Mouse (Mus musculus): Measurements from ENCODE around the gene 1520401A03Rik.

The 1520401A03Rik gene

DNA sequence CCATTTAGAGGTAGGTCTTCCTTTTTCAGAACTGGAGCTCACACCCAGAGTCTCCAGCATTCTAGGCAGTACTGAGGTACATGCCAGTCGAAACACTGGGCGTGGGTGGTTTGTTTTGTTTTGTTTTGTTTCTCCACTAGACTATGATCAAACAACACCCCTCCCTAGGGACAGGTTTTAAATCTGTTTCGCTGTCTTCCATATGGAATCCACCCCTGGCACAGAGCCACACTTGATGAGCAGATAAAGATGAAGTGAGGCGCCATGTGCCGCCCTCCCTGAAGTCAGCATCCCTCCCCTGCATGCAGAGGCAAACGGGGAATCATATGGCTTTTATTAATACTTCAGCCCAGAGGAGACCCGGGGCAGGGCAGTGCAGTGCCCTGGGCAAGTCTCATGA is 17.8 kb downstream of the 1520401A03Rik start:
- DNase-seq (ENCODE audit: extremely low read depth, low read depth, low spot score) = no peak

GRCm38 (mm10) chr17:23703301-23703700 is 19.3 kb downstream of the 1520401A03Rik start:
- no peak for DNase-seq (ENCODE audit: extremely low read depth, low read depth, low spot score)

DNA sequence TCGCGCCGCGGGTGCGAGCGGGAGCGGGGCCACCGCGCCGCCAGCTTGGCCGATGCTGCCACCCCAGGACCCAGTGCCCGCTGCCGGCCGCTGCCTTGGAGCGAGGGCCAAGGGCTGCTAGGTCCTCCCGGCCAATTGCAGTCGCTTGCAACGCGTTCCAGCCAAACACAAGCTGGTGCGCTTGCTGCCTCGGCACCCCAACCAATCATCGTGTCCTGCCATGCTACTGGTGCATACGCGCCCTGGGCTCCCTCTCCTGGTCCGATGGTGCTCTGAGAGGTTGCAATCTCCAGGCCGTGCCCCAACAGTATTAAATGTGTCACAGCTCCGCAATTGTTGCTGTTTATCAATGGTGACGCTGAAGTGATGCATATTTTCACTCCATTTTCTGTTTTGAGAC is 22.5 kb downstream of the 1520401A03Rik start:
- no peak for DNase-seq (ENCODE audit: extremely low read depth, low read depth, low spot score)

DNA sequence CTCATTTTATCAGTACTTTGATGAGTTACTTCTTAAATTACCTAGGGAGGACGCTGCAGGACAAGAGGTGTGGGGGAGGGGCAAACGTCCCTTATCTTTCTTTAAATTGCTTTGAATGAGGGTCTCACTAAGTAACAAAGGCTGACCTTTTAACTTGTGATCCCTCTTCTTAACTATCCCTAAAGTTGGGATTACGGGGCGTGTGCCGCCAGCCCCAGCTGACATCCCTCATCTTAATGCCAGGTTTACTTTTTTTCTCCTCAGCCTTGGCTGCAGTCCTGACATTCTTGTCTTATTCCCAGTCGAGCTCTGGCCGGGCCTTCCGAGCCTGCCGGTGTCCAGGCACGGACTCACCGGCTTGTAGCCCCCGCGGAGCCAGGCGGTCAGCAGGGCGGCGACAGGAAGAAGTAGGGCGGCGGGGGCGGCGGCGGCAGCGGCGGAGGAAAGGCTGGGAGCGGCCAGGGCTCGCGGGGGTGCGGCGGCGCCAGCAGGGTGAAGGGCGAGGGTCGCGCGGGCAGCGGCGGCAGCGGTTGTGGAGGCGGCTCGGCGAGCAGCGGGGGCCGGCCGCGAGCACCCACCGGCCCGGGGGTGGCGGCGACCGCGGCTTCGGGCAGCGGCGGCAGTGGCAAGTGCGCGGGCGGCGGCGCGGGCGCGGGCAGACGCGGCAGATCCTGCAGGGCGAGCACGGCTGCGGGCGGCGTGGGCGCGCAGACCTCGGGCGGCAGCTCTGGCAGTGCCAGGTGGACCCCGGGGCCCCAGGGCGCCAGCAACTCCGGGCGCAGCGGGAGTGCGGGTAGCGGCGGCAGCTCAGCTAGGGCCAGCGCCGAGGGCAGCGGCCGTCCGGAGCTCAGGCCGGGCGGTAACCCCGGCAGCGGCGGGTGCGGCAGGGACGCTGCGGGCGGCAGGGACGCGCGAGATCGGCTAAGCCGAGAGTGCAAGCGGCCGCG is 23.2 kb downstream of the 1520401A03Rik start:
- DNase-seq (ENCODE audit: extremely low read depth, low read depth, low spot score) = no peak

DNA sequence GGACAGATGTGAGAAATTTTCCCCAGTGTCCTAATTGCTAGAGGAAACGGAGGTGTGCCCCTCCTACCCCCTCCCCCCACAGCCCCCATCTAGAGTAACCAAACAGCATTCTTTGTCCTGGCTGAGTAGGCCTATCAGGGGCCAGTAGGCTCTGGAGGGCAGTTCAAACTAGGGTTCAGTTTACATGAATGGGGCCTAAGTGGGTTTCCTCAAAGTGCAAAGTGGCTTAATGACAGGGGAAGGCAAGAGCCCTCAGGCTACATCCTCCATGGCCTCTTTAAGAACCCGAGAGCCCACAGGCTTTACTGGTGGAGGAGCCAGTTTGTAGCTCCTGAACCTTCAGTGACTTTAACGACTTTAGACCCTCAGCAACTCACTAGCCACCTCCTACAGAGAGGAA is 26.8 kb downstream of the 1520401A03Rik start:
- no peak for DNase-seq (ENCODE audit: extremely low read depth, low read depth, low spot score)

- no peak for DNase-seq (ENCODE audit: extremely low read depth, low read depth, low spot score)
Observed at GRCm38 (mm10) chr17:23694491-23694890, 28.1 kb downstream of the 1520401A03Rik start.

DNA sequence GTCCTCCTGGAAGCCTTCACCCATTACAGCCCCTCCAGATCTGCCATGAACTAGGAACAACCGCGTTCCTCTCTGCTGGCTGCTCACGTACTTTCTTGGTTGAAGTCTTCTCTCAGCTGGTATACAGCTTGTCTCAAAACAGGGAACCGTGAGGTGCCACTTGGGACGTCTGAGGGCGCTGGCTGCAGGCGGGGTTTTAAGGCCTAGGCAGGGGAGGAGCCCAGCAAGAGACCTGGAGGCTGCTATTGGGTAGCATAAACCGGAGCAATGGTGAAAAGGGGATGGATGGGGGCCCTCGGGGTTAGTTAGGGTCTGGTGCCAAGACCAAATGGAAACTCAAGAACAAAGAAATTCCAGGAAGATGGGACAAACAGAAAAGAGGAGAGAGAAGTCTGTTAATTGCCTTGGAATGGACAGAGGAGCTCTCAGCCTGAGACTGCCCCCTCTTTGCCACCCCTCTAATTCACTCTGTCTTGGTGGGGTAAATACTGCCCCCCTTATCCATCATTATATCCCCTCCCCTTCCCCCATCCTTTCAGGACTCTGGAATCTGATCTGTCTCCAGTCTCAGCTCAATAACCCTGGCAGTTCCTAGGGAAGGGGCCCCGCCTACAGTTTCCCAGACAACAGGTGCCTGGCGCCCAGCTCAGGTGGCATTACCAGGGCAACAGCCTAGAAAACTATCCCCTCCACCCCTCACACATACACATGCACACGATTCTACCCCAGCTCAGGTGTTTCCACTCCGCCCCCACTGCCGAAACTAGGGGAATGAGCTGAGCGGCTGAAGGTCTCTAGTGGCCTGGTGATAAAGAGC is 38.5 kb downstream of the 1520401A03Rik start, which contains the start of gene Cldn9:
Gene Cldn9 (minus strand): TSS at position 171 of the 817 bp plus-strand sequence.
- no peak for DNase-seq (ENCODE audit: extremely low read depth, low read depth, low spot score)

- DNase-seq (ENCODE audit: extremely low read depth, low read depth, low spot score) = no peak
Observed at GRCm38 (mm10) chr17:23683226-23683625, 39.4 kb downstream of the 1520401A03Rik start.

DNA sequence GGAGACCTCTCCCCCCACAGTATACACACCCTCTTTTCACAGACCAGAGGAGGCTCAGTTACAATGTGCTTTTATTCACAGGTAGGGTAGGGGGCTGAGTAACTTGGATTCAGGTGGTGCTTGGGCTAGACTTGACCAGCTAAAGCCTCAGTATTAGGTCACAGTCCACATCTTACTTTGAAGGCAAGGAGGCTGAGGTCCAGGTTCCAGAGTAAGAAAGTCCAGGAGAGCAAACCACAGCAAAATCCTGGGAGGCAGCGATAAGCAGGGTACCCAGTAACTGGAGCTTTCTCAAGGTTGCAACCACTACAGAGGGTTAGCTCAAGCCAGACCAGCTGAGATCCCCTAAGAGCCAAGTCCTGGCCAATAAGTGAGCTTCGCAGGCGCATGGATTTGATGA is 40.1 kb downstream of the 1520401A03Rik start:
- no peak for DNase-seq (ENCODE audit: extremely low read depth, low read depth, low spot score)

- DNase-seq (ENCODE audit: extremely low read depth, low read depth, low spot score) = no peak
Observed at GRCm38 (mm10) chr17:23682092-23682491, 40.5 kb downstream of the 1520401A03Rik start.

DNA sequence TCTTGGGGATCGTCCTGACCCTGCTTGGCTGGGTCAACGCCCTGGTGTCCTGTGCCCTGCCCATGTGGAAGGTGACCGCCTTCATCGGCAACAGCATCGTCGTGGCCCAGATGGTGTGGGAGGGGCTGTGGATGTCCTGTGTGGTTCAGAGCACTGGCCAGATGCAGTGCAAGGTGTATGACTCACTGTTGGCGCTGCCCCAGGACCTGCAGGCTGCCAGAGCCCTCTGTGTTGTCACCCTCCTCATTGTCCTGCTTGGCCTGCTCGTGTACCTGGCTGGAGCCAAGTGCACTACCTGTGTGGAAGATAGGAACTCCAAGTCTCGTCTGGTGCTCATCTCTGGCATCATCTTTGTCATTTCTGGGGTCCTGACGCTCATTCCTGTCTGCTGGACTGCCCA is 41.5 kb downstream of the 1520401A03Rik start:
- DNase-seq (ENCODE audit: extremely low read depth, low read depth, low spot score) = no peak

DNA sequence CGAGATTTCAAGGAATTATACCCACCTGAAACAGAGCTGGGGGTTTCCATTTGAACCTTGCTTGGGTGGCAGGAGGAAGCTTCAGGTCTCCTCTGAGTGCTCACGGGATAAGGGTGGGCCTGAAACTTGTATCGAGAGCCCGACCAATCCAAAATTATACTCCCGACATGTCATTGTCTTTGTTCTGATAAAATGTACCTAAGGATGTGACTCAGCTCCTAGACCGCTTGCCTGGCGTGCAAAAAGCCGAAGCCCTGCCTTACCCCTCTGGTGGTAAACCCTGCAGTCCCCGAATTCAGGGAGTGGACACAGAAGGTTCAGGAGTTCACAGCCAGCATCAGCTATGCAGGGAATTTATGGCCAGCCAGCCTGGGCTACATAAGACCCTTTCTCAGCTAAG is 42.2 kb downstream of the 1520401A03Rik start:
- no peak for DNase-seq (ENCODE audit: extremely low read depth, low read depth, low spot score)

DNA sequence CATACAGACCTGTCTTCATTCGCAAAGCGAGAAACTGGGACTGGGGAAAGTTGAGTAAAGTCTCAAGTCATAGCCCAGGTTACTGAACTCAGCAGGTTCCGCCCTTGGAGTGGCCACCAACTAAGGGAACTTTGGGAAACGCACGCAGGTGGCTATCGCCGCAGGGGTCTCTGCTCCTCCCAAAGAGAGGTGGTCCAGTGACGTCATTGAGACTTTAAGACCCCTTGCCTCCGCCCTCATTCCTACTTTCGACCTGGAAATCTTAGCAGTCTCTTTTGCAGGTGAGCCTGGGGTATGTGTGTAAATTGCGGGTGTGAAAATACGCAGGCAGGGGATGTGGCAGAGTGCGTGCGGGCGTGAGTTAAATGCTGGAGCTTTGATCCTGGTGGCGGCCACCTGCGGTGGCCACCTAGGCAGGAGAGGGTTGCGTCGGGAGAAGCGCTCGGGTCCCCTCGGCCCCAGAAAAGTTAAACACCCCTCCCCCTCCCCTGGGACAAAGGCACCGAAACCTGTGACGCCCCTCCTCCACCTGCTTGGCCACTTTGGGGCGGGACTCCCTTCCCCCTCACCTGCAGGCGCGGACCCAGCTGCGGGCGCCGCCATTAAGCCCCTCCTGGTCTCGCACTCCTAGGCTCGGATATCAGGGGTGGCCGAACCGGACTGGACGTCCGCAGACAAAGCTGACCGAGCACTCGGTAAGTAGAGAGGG is 43.3 kb downstream of the 1520401A03Rik start, which contains the start of gene Cldn6:
Gene Cldn6 (plus strand): TSS at position 123 of the 709 bp plus-strand sequence.
- no peak for DNase-seq (ENCODE audit: extremely low read depth, low read depth, low spot score)

GRCm38 (mm10) chr17:23677236-23677679 is 45.3 kb downstream of the 1520401A03Rik start, which contains the start of gene Tnfrsf12a:
Tnfrsf12a (minus strand) TSS chr17:23677468.
- no peak for DNase-seq (ENCODE audit: extremely low read depth, low read depth, low spot score)

DNA sequence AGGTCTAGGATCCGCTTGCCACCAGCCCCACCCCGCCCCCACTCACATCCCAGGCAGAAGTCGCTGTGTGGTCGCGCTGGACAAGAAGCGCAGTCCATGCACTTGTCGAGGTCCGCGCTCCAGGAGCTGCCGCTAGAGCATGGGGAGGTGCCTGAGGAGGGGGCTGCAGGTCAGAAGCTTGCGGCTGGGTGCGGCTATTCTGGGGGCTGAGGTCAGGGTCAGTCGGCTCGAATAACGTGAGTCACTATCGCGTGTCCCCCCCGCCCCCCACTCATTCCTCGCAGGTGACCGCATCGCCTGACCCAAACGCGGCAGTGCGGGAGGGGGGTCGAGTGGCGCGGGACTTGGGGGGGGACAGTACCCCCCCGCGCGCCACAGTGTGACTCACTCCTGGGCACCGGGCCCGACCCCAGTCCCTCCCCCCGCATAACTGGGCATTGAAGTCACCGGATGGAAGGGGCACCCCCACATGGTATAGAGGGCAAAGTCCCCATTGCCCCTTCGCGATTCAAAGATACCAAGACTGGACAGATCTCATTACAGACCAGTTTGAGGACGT is 46.0 kb downstream of the 1520401A03Rik start:
- DNase-seq (ENCODE audit: extremely low read depth, low read depth, low spot score) = no peak

DNA sequence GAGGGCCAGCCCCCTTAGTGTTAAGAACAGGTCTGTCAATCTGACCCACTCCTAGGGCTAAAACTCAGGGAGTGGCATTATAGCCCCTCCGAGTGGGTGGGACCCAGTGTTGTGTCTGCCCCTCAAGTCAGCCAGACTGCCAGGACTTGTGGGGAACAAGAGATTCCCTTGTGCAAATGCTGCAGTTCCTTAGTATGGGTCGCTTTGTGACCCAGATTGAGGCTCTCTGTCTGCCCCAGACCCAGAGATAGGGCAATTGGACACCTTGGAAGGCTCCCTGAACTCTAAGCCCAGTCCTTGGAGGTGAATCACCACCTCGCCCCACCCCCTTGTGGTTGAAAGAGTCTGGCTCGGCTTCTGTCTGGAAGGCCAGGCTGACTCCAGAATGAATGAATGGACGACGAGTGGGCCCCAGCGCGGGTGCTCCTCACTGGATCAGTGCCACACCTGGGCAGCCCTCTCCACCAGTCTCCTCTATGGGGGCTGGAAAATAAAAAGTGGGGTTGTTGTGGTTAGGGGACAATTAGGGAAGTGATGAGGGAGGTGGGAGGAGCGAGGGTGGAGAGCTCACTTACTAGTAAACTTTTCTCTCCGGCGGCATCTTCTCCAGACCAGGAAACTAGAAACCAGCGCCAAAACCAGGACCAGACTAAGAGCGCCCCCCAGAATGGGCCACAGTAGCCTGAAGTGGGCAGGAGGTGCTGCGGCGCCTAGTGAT is 46.9 kb downstream of the 1520401A03Rik start:
- DNase-seq (ENCODE audit: extremely low read depth, low read depth, low spot score) = no peak

DNA sequence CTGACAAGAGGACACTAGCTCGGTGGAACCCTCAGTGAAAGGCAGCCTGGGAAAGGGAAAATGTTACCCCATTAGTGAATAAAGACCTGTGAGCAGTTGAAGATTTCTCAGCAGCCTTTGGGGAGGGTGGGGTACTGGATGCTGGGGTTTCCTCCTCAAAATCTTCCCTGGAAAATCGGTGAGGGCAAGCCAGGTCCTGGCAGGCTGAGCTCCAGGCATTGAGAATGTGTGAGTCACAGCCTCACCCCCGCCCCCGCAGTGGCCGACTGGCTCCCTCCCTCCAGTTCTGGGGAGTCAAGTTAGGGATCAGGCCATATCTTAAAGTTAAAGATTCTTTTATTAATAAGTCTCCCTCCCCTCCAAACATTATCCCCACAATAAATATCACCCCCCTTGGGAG is 47.5 kb downstream of the 1520401A03Rik start:
- no peak for DNase-seq (ENCODE audit: extremely low read depth, low read depth, low spot score)

GRCm38 (mm10) chr17:23674271-23674952 is 48.2 kb downstream of the 1520401A03Rik start:
- DNase-seq (ENCODE audit: extremely low read depth, low read depth, low spot score) = no peak

GRCm38 (mm10) chr17:23673424-23674073 is 49.0 kb downstream of the 1520401A03Rik start, which contains the start of the genes Hcfc1r1 and Thoc6:
Hcfc1r1 (plus strand) TSS chr17:23673596.
Thoc6 (minus strand) TSS chr17:23673882.
- peak; percentile 86 for DNase-seq (ENCODE audit: extremely low read depth, low read depth, low spot score)
